Mouse (Mus musculus) testis, postnatal 14 days (tissue): ENCODE data around the gene Olfr2.
"Not testable (repeated sequence)": the region's sequence is repeated elsewhere in the genome, so short reads cannot be mapped to it uniquely, and the experiment has no call there.

Experiments
- DNase-seq: peaks from one replicate; pipeline ENCODE4 v3.0.0; 2021; ENCODE audit warnings: low spot score

Gene Olfr2

DNA sequence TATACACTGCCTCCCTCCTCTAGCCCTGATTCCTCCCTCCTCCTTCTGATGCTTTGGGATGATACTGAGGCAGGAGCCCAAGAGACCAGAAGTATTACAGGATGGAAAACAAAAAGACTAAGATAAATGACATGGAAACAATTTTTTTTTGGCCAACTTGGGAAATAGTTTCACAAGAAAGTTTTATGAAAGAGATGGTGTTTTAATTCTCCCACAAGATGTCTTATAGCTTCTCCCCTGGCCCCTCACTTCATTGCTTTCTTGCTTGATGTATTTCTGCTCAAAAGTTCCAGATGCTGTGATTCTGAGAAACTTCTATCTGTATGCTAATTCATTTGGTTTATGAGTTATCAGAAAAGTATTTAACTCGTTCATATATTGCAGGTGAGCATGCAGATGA, at the start of gene Olfr2:
Gene Olfr2, minus strand, starts transcription at position 101 of the 400 bp plus-strand sequence.
- DNase-seq = no peak

DNA sequence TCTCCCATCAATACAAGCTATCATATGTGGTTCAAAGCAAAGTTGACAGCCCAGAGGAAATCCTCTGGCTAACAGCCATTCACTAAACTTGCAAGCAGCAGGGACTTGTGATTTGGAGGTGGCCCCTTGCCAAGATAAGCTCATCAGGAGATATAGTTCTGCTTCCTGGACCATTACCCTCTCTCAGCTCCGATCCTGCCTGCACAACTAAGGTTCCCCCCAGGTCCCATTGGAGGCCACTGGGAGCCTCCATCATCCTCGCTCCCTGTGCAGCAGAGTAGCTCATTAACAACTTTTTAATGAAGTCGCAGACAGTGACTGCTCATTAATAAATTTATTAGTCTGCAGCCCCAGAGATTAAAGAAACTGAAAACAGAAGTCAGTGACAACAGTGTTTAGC, 41.7 kb upstream of the Olfr2 start:
- no peak for DNase-seq

DNA sequence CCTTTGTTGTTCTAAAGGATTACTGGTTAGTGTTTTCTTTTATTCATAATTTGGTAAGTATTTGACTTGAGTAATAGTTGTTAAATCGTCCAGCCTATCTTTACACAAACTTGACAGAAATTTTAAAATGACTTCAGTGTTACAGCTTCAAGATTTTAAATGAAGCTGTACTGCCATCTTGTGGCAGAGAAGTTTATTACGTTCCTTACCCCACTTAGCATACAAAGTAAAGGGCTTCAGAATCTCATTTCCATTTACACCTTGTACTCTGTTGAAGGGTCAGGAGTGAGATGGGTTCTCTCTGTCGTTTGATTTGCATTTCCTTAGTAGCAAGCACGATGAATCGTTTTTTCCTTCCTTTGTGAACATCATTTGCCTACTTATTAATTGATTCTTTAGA, 40.0 kb upstream of the Olfr2 start:
- no peak for DNase-seq

- no peak for DNase-seq
Measured at GRCm38 (mm10) chr7:107044407-107044806, 38.5 kb upstream of the Olfr2 start.

DNA sequence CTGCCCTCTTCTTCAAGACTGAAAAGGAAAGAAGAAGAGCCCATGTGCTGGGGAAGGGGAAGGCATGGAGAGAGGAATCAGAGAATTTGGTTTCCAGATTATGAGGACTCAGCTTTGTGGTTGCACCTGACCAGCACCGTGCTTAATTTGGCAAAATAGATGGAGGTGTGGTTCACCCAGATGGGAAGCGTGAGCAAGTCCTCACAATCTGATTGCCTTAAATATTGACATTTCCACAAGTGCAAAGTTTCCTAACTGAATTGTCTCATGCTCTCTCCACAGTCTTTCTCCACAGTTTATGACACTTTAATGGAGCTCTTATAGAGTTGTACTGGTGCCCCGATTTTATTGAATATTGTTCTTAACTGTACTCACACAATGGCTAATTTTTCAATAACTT, 37.3 kb upstream of the Olfr2 start:
- no peak for DNase-seq

DNA sequence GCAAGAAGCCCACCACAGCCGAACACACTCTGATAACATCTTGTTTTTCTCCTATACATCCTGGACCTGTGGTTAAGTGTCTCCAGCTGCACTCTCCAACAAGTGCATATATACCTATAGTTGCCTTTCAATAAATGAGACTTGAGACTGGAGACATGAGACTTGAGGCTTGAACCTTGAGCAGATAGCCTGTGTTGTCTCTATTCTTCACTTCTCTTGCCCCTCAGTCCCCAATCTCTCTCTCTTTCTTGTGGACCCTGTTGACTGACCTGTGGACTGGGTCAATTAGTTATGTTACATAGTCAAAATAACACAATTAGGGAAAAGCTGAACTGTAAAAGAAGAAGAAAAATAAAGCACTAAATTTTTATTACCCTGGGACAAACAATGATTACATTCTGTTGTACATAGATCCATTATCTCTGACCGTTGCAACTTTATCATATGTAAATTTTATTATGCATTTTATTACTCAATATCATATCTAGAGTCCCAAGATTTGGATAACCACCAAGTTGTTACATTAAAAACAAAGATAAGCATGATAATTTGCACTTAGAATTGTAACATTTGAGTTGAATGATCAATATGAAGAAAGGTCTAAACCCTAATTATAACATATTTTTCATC, 34.2 kb upstream of the Olfr2 start:
- no peak for DNase-seq

DNA sequence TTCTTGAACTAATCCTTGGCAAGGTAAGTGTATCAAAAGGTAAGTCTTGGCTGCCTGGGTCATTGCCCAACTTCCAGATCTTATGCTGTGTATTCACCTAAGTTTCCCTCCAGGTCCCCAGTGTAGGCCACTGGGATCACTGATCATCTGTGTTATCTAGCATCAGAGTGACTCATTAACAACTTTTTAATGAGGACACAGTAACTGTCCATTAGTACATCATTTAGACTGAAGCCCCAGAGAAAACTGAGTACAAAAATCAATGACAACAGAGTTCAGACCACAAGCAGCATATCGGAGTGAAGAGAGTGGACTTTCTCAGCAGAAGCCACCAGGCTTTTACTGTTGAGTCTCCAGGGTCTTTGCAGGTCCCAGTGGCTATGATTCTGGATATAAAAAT, 25.0 kb upstream of the Olfr2 start, which contains the start of gene Olfr713:
Gene Olfr713, plus strand, starts transcription at position 301 of the 400 bp plus-strand sequence.
- DNase-seq = no peak

DNA sequence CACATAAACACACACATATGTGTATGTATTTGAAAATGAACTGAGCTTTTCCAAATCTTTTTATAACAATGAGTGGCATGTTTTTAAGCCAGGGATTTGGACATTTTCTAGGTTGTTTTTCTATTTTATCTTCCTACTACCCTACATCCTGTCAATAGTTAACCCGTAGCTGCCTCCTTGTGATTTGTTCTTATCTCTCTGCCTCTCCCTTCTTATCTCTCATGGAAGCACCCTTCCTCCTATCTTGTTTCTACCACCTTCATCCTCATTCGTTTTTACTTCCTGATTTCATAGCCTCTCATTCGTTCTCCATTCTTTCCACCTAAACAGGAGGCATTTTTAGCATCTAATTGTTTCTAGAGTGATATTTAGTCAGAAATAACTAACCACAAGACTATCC, 1.7 kb downstream of the Olfr2 start:
- DNase-seq = no peak

DNA sequence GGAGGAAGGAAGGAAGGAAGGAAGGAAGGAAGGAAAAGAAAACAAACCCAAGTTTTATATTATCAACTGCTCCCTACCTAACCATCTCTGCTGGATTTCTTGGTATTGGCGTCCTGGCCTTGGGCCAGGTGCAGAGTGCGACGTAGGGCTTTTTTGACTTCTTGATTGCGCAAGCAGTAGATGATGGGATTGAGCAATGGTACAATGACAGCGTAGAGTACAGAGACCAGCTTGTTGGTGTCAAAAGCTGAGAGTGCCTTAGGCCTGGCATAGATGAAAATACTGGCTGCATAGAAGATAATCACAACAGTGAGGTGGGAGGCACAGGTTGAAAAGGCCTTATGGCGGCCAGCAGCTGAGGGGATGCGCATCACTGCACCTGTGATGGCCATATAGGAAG, 5.1 kb downstream of the Olfr2 start:
- no peak for DNase-seq

DNA sequence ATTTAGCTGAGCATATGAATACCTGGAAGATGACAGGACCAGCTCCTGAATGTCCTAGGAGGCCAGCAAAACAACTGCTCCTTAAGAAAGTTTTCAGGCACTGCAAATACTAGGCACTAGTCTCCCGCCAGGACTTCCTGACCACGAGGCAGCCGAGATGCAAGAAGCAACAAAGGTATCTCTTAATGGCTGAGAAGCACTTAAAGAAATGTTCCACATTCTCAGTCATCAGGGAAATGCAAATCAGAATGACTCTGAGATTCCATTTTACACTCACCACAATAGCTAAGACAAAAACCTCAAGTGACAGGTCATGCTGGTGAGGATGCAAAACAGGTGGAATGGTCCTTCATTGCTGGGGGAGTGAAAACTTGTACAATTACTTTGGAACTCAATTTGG, 20.6 kb downstream of the Olfr2 start:
- no peak for DNase-seq

- no peak for DNase-seq
Measured at GRCm38 (mm10) chr7:106975353-106975752, 30.5 kb downstream of the Olfr2 start, which contains the start of gene Olfr711. Gene Olfr711, minus strand, starts transcription at chr7:106975453.

GRCm38 (mm10) chr7:106967503-106967902, 38.4 kb downstream of the Olfr2 start:
- DNase-seq = not testable (repeated sequence)

GRCm38 (mm10) chr7:106963837-106964236, 42.0 kb downstream of the Olfr2 start, which contains the start of gene Olfr6:
Gene Olfr6, minus strand, starts transcription at chr7:106963937.
- no peak for DNase-seq

- no peak for DNase-seq
Measured at GRCm38 (mm10) chr7:106948212-106948611, 57.7 kb downstream of the Olfr2 start, which contains the start of gene Olfr710. Gene Olfr710, minus strand, starts transcription at chr7:106948312.
